Mouse (Mus musculus): ENCODE measurements at regions not wholly inside any gene's neighbourhood (a gene's known extent, or its start where the extent isn't known, plus 50 kb on each side); places are given as distances from the start of the nearest gene placed in this dataset.

DNA sequence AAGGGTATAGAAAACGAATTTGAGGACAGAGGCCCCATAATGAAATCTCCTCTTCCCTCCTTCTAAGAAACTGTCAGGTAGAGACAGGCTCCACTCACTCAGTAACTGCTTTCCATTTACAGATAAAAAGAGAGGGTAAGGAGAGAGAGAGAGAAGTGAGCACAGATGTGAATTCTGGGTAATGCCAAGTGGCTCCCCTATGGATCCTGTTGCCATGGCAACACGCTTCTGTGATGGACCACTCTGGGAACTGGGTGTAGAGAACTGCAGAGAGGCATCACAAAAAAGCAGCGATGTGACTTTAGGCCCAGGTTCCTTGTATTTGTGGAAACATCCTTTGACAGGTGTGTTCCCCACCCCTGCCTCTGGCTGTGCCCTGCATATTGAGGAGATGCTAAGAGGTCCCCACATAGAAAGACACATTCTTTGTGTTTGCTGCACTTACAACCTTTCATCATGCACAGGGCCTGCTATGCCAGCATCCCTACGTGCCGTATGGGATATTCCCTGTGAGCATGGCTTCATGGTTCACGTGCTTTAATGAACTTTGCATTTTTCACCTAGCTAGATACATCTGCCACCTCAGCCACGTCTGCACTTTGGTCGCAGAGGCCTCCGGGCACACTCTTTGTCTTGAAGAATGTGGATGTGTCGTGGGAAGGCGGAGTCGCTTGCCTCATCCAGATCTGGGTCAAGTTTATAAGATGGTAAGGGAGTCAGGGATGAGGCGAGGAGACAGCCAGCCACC is 84.4 kb upstream of the Irf2bp2 start:
- peak; percentile 36 to 63 for DNase-seq

DNA sequence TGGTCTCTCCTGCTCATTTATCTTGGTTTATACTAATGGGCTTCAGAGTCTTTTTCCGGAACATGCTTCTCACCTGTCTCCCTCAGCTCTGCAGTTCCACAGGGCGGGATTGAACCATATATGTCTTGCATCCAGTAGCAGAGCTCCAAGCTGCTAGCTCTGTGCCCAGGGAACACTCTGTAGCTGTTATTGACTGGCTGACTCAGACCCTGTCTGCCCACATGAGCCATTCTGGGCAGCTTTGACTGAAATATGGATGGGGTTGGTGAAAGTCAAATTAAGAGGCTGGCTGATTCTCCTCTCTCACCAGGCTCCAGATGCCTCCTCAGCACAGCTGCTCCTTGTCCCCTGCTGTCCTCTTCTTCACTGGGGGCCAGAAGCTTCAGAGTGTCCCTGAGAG is 81.4 kb upstream of the Irf2bp2 start:
- DNase-seq = no peak

DNA sequence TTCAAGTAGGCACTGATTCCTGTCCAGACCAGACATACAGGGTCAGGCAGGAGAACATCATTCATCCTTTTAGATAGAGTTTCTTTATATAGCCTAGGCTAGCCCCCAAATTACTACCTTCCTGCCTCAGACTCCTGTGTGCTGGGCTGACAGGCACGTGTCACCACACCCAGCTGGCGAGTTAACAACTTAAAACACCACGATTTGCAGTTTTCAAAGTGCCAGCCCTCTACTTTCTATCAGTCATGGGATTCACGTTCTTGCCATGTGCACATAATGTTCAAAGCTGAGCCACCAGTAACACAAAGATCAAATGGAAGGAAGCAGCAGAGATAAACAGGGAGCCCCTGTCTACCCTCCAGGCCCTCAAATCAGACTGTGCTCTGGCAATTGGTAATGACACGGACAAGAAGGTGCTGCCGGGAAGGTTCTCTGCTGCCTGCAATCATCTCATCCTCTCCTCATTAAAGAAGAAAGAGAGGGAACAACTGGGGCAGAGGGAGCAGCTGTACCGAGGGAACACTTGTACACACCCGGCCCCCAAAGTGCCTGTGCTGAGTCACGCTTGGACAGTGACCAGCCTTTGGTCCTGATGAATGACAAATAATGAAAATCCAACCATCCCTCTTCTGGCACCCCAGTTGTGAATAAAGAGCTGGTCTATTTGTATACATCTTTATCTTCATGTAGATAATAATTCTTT is 79.4 kb upstream of the Irf2bp2 start:
- no peak for DNase-seq

DNA sequence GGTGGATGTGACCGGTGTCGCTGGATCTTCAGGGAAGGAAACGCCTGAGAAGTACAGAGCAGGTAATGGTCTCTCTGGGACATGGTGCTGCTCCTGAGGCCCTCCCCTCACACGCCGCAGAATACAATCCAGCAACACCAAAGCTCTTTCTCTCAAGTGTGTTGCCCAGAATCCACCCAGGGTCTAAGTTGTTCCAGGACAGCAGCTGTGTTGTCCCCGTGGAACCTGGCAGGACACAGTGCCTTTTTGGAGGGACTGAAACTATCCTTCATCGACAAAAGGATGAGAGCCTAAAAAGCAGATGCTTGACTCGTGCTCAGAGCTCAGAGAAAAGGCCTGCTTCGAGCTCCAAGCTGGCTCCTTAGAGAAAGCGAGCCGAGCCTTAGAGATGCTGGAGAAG is 77.8 kb upstream of the Irf2bp2 start:
- DNase-seq = no peak

DNA sequence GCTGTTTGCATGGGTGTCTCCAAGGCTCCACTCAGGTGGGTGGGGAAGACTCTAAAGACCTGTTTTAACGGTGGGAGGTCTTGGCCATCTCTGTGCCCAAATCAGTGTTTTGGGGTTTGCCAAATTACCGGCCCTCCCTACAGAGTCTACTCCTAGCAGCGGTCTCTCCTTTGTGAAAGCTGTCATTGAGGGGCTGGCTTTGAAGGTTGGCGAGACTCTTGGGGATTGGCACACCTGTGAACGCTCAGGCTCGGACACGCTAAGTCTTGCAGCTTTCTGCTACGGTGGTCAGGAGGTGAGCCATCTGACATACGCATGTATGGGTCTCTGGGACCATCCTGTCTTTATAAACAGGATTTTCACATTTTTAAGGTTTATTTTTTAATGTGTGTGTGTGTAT is 76.1 kb upstream of the Irf2bp2 start:
- no peak for DNase-seq

DNA sequence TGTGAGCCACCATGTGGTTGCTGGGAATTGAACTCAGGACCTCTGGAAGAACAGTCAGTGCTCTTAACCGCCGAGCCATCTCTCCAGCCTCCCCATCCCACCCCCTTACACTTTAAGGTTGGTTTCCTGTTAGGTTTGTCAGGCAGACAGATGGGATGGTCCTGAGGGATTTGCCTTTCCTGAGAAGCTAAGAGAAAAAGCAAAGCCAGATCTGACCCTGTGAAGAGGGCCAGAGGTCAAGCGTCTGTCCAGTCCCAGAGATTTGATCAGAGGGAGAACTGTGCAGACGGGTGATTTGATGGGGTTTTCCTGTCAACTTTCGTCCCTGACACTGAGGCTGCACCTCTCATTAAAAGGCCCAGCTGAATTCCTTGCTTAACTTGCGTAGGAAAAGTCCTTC is 75.4 kb upstream of the Irf2bp2 start:
- peak; percentile 49 to 75 for DNase-seq

DNA sequence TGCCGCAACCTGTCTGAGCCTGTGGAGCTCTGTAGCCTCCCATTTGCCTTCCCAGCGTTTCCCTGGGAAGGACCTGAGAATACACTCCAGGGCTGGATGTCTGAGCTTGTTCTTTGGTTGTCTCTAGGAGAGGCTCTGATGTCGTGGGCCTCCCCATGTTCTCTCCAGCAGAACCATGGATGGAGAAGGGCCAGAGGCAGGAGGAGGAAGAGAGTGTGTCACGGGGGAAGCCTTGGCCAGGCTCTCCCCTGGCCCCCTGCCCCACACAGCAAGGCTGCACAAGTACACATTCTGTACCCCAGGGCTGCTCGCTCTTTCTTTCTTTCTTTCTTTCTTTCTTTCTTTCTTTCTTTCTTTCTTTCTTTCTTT is 74.9 kb upstream of the Irf2bp2 start:
- DNase-seq = no peak

DNA sequence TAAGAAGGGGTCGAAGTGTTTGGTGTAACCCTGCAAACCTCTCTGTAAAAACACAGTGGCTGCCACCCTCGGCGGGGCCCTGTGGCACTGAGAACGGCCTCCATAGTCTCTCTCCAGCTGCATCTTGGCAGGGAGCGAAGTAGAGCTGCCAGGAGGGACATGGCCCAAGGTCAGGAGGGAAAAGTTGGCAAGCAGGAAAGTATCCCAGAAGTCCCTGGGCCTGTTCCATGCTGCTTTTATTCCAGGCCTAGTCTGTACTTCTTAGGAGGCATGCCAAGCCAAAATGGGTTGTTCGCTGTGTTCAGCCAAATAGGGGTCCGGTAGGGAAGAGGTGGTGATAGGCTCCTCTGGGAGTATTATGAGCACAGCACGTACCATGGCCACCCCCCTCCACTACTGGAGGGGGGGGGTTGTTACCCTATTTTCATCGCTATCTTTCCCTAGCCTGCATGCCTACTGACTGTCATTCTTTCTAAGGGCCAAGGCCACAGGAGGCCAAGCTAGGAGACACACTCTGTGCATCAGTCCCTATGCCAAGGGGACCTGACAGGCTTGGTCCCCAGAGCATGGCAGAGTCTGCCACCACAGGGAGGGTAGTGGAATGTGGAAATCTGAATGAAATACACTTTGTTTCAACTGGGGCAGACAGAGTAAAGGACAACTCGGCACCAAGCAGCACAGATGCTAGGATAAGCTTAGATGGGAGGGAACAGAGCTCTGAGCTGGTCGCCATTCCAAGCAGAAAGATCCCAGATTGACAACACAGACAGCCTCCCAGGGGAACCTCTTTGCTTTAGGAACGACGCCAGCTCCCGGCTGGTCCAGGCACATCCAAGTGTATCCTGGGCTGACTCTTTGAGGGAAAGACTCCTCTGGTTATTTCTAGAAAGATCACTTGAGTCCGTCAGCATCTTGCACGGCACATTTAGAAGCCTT is 74.2 kb upstream of the Irf2bp2 start:
- peak; percentile 82 to 95 for DNase-seq

DNA sequence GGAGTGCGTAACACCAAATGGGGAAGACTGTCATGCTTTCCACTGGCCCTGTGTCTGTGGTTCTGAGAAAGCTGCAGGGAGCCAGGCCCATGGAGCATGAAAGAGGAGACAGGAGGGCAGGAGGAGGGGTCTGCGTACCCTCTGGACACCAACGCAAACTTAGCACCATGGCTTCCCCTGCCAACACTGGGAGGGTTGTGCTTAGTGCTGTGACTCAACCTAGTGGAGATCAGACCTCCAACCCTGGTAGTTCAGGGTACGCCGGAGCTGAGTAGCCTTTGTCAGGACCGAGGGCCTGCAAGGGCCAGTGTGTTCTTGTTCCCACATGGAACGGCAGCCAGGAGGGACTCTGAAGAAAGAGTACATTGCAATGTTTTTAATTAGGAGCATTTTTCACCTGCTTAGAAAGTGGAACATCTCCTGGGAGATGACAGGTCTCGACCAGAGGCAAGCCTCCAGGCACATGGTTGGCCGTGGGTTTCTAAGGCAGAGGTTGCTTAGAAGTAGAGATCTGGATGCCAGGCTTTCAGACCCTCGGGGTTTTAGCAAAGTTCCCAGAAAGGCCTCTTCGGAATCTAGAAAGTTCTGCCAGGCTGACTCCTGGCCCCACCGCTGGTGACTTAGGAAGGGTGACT is 73.4 kb upstream of the Irf2bp2 start:
- peak; percentile 40 to 74 for DNase-seq

DNA sequence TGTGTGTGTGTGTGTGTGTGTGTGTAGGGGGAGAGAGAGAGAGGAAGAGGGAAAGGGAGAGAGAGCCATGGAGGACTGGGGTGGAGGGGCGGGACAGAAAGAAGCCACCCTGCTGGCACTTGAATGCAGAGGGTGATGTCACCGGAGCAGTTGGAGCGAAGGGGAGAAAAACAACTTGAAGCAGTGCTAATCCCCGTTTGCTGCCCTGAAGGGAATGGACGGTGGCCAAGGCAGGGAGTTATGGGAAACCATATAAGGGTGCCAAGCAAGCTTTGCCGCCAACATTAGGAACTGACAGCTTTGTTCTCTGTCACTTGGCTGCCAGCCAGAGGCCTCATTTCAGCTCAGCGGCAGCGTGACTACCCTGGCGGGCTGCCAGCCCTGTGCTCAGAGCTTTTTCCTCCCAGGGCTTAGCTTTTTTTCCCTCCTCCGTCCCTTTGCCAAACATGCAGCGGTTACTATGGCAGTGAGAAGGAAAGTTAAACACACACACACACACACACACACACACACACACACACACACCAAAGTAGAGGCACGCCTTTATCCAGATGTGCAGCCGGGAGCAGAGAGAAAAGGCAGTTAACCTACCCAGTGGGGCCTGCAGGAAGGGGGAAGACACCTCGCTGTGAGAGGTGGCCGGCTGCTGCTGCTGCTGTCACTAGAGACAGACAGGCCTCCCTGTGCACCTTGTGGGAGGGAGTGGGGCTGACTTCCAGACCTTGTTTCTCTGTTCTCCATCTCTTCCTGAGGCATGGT is 72.7 kb upstream of the Irf2bp2 start:
- peak; percentile 100 for DNase-seq

DNA sequence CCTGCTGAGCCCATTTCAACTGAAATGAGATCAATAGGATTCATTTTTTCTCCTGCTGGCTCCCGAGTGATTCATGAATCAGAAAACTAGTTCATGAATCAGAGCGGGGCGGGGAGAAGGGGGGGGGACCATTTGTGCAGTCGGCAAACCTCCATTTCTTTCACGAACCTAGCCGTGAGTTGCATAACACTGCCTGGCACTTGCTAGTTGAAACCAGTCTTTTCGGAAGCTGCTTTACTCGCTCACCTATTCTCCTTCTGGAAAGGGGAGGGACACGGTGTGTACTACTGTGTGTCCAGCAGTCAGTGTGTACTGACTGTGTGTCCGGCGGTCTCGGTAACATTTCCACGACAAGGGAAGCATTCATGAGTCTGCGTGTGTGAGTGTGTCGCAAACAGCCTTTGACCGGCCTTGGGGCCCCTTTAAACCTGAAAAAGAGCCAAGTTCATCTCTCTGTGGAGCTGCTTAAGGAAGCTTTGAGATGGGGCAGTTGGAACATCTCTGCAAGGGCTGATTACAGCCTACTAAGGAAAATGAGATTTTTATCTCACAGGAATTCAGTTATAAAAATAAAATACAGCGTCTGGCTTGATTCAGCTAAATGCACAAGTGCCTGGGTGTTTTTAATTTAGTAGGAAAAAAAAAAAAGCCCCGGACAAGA is 71.9 kb upstream of the Irf2bp2 start:
- DNase-seq = peak; percentile 71 to 87

DNA sequence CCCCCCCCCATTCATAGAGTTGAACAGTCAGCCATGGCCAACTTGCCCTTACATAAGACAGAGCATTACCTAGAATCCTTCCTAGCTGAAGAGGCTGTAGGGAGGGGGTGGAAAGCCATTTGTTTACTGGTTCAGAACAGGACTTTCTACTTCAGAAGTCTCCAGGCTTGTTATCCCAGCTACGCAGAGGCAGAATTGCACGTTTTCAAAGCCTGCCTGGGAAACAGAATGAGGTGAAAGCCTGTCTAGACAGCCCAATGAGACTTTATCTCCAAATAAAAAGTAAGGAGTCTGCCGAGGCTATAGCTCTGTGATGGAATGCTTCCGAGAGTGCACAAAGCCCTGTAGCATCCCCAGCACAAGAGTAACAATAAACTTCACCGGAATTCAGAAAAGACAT is 71.1 kb upstream of the Irf2bp2 start:
- no peak for DNase-seq

DNA sequence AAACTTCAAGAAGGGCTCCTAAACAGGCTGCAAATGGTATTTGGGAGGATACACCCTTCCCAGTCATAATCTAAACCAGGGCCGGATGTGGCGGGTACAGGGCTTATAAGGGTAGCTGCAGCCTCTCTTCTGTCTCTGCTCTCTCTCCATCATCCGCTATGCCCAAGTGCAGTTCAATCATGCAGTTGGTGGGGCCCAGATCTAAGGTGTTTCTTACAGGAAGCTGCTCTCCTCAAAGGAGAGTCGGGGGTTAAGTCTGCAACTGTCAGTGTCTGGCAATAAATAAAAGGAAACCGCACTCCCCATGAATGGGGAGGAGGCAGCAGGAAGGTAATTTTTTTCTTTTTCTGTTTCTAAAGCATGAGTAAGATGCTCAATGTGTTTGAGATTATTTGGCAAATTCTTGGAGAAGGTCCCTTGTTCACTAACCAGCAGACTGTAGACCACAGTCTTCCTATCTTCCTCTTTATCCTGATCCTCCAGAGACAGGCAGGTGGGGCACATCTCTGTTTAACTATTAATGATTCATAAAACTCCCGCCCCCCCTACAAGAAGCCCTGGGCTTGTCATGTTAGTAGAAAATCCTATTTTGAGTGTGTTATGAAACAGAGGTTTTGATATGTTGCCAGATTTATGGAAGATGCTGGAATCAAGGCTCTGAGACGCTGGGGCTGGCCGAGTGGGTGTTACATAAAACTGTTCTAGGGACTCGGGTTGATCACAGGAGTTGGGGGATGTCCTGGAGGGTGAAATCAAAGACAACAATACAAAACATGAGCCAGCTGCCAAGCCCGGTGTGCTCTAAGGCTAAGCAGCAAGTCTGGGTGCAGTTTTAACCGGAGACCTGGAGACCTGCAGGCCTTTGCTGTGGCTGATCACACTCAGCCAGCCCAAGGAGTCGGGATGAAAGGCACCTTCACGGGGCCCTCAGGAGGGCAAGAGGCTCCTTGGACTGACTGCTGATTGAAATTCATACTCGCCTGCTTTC is 69.3 kb upstream of the Irf2bp2 start:
- peak; percentile 48 to 88 for DNase-seq

DNA sequence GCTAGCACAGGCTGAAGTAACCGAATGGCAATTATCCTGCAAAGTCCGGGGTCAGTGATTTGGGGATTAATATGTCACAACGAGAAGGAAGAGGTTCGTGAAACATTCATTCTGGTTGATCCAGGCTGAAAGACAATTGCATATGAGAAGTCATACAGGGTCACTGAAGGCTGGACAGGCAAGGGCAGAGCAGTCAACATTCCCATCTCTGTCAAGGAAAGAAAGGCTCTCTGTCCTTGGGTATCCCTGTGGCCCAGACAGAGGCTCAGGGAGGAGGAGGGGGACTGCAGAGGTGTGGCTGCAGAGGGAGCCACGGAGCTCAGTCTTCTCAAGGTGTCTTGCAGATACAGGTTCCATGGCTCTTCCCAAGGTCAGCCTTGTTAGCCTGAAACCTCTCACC is 68.4 kb upstream of the Irf2bp2 start:
- DNase-seq = peak; percentile 35 to 69

DNA sequence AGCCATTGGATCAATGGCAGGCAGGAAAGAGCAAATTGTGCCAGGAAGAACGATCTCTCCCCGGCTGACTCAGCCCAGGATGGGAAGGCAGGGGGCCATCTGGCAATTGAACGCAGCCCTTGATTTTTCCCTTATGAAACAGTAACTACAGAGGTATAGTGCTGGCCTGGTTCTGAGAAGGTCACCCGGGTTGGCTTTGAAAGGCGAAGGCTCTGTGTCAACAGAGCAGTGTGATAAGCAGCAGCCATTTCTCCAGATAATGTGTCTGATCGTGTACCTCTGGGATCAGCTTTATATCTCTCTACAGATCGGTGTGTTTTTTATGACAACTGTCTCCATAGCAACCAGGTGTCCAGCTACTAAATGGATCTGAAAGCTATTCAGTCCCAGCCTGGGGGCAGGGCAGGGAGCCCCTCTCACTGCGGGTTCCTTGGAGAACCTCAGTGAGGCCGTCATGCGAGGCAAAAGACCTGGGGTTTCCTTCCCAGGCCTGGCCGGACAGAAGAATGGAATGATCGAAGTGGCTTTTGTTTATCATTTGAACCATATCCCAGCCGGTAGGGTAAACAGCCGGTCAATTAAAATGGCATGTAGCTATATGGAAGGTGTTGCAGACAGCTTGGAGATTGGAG is 67.8 kb upstream of the Irf2bp2 start:
- DNase-seq = peak in 1 of 2 experiments; percentile 51

DNA sequence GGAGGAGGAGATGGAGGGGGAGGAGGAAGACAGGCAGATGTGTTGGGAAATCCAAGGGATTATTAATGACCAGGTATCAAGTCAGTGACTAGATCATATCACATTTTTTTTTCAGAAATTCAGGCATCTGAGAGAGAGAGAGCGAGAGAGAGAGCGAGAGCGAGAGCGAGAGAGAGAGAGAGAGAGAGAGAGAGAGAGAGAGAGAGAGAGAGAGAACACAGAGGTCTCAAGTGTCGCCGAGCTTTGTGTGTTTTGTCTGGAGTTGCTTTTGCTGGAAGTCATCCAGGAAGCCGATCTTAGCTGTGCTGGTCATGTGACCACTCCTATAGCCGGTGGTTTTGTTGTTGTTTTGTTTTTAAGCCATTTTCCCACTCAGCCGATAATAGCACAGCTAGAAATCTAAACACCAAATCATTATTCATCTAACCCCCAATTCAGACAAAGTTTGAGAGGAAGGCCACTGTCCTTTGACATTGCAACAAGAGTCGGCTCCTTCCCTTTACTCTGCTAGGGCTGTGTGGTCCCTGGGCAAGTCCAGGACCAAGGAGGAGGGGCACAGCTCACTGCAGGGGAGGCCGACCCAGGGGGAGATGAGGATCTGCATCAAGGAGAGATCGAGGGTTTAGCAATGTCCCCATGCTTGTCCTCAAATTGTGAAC is 67.0 kb upstream of the Irf2bp2 start:
- DNase-seq = peak in 1 of 2 experiments; percentile 51

DNA sequence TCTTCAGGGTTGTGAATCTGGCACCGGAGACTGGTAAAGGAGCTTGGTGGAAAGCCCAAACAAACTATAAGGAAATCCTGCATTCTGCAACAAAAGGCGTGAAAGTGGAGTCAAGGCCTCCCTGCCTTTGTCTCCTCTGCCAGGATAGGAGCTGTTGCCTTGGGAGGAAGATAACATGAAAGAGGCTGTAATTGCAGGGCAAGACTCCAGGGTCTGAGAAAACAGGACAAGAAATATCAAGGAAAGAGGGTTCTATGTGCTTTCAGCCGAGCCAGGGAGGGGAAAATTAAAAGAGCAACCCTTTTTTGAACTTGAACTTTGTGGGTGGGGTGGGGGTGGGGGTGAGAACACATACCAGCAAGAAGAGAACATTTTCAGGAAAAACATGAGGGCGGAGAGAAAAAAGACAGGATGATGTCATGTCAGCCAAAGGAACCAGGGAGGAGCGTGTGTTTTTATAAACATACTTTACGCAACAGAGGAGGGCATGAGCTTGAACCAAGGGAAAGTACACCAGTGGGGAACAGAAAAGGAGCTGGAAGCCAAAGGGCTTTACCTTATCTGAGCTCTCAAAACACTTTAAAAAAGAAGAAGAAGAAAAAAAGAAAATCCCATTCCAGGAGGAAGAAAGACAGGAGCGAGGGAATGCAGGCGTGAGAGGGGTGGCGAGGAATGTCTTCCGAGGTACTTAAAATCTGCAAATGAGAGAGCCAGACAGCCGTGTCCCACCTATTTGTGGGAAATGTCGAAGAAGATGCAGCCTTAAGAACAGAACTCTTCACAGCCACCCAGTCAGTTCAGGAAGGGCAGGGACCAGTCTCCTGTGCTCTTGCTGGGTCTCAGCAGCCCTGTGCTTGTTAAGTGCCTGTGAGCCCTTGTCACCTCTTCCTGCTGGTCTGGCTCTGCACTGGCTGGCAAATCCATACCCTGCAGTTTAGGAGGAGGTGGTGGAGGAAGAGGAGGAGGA is 66.2 kb upstream of the Irf2bp2 start:
- DNase-seq = peak; percentile 17 to 55

DNA sequence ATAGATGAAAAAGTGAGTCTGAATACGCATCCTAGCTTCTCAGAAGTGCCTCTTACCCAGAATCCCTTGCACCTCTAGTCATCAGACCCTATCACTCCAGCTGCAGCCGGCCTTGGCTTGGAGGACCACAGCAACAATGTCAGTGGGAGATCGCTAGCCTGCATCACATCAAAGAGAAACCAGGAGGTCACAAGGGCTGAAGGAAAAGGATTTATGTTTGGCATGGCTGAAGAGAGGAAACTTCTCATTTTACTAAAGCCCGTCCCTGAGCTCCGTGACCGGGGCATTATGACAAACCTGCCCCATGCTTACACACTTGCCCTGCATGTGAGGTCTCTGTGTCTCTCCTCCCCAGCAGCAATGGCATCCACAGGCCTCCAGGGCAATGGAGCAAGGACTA is 63.8 kb upstream of the Irf2bp2 start:
- no peak for DNase-seq

All from kidney, postnatal 25 days (tissue).